In the genomic region with DNA sequence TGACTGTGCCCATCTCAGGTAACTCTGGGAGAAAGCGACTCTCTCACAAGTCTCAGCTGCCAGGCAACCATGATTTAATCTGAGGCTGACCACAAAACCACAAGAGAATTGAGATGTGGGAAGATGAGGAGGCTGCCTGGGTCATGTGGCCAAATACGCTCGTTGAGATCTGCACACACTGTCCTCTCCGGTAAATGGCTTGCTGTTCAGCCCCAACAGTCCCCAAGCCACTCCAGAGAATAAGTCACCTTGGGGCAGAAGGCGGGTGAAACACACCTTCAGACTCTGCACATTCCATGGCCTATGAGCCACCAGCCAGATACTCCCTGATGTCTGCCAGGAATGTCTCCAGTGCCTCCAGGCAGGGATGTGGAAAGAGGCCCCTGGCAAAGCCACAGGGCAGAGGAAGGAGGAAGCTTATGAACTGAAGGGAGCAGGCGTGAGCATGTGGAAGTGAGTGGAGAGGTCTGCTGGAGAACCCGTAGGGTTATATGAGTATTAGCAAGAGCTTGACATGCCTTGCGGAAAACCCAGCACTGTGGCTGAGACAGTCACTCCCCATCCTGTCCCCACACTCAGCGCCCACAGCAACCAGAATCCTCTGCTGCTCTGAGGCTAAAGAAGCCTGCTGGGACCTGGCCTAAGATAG, we compare ENCODE assay signal across 7 mouse cellular contexts.
DNase-seq lines count a peak whose midpoint lies in the region; ATAC-seq lines count a peak whose summit lies in the region.

No protein-coding gene starts in this region.

- H3K4me3 ChIP-seq in heart, embryonic 14.5 days (ENCODE audit: control insufficient read depth in 1 of 2, insufficient read depth in 1 of 2, low read depth in 1 of 2, low read length in 2 of 2) = peak overlapping the region; percentile 34 to 48
- peak overlapping the region; percentile 19 for H3K4me3 ChIP-seq in midbrain, embryonic 12.5 days

- H3K27ac ChIP-seq in heart, embryonic 14.5 days (replicated peaks in 1 of 2; ENCODE audit: control insufficient read depth in 1 of 2, insufficient read depth in 1 of 2, low read depth in 2 of 2, low read length in 2 of 2) = peak overlapping the region; percentile 84 to 89
- peak overlapping the region; percentile 72 for H3K27ac ChIP-seq in midbrain, embryonic 12.5 days (replicated peaks)

- peaks cover 33 to 42% of the 10 kb centered on the region in 2 experiments for H3K4me1 ChIP-seq in heart, embryonic 14.5 days (ENCODE audit: control insufficient read depth in 2 of 2, insufficient read depth in 2 of 2, low read length in 2 of 2)
- peaks cover 44% of the 10 kb centered on the region for H3K4me1 ChIP-seq in midbrain, embryonic 12.5 days

- 0 out of 2 replicates have a peak, but pooled peaks have one; percentile 28 for ATAC-seq in heart, embryonic 14.5 days (ENCODE audit: insufficient number of reproducible peaks, insufficient read depth, low FRiP score, low read depth)
- ATAC-seq in midbrain, embryonic 12.5 days (ENCODE audit: low FRiP score, low read depth) = no peak
- ATAC-seq in erythroid progenitor cell, adult 5-6 weeks (replicated peaks; ENCODE audit: low FRiP score, poor library complexity, severe bottlenecking) = no peak

- peak; percentile 77 for DNase-seq in CD4-positive helper T cell, adult 2 months (ENCODE audit: low read depth, low spot score)
- peak; percentile 85 for DNase-seq in NIH3T3 (ENCODE audit: low read depth)
- peak; percentile 51 to 53 for DNase-seq in kidney, postnatal 36 days
- no peak for DNase-seq in frontal cortex, postnatal 14 days (ENCODE audit: low spot score in 2 of 2)

- H3K27me3 ChIP-seq in heart, embryonic 14.5 days (ENCODE audit: control insufficient read depth, insufficient read depth, low read length) = no peaks in the 10 kb centered on the region
- no peaks in the 10 kb centered on the region for H3K27me3 ChIP-seq in midbrain, embryonic 12.5 days

- H3K9me3 ChIP-seq in heart, embryonic 14.5 days (ENCODE audit: control insufficient read depth, low read length) = no peaks in the 10 kb centered on the region
- H3K9me3 ChIP-seq in midbrain, embryonic 12.5 days = no peaks in the 10 kb centered on the region

- WGBS in heart, embryonic 14.5 days = 28% methylated on average over 9 of the region's 9 CpGs
- WGBS in midbrain, embryonic 12.5 days = 56% methylated on average over 9 of the region's 9 CpGs

- H3K4me2 ChIP-seq in heart, embryonic 14.5 days (ENCODE audit: low read length) = peak overlapping the region; percentile 45
- peak overlapping the region; percentile 37 for H3K4me2 ChIP-seq in midbrain, embryonic 12.5 days (replicated peaks)

- no peaks in the 10 kb centered on the region for H3K36me3 ChIP-seq in heart, embryonic 14.5 days (ENCODE audit: control insufficient read depth, insufficient read depth, low read length)
- H3K36me3 ChIP-seq in midbrain, embryonic 12.5 days = no peaks in the 10 kb centered on the region

- peak overlapping the region; percentile 63 for H3K9ac ChIP-seq in heart, embryonic 14.5 days (ENCODE audit: low read length)
- H3K9ac ChIP-seq in midbrain, embryonic 12.5 days (replicated peaks) = peak overlapping the region; percentile 34

Comparison
In these comparisons a context has a peak if more than half of its experiments do, and no peak if none do; other contexts are left out.
1. DNase-seq: peak in CD4-positive helper T cell, adult 2 months (single experiment), NIH3T3 (single experiment) and kidney, postnatal 36 days (2 of 2); none in frontal cortex, postnatal 14 days (0 of 2).